9 mouse cellular contexts compared by ENCODE assay signal in the genomic region with DNA sequence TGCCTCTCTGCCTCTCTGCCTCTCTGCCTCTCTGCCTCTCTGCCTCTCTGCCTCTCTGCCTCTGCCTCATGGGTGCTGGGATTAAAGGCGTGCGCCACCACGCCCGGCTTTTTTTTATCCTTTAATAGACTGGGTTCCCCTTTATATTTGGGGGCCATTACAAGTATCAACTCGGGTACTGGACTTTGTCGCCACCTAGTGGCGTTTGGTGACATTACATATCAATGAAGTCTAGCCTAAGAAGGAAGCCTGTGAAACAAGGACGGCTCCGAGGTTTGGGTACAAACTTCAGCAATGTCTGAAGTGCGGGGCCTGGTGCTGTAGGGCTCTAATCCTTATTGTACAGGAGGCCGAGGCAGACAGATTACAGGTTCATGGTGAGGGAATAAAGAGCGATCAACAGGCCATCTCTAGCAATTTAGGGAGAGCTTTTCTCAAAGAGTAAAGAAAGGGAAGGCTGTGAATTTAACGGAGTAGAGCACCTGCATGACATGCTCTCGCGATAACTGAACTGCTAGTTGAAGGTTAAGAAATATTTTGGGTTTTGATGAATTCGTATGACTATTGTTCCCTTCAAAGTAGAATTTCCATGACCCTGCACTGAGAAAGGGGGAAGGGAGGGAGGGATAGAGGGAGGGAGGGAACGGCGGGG. TPM values are rescaled to one million over a fixed set of nuclear protein-coding genes. Genes with fewer than 3 reads are reported as not detected.
DNase-seq lines count a peak whose midpoint lies in the region; ATAC-seq and TF ChIP-seq lines count a peak whose summit lies in the region.
"Had no signal": no experiment of that assay in that cellular context is flagged by ENCODE, and none has a peak within 500 bp of the region (broad histone marks: within the 10 kb centered on the region; RNA-seq: fewer than 3 reads in every experiment).

No protein-coding gene starts in this region.

- peak; percentile 77 for DNase-seq in ES-E14 (ENCODE audit: low read depth, low spot score)
- DNase-seq in heart, postnatal 14 days, result peak; percentile 79 to 87
- DNase-seq in layer of hippocampus, adult 18-20 months (ENCODE audit: low spot score in 2 of 2), result peak; percentile 63 to 93
- peak; percentile 78 for DNase-seq in liver, postnatal 0 days

- TF ChIP-seq POLR2A in testis, adult 2 months (IDR thresholded peaks at IDR 0.05; ENCODE audit: control insufficient read depth, low read depth, low read length), result no peak

- no peaks in the 10 kb centered on the region for H3K9me3 ChIP-seq in ES-E14 (ENCODE audit: control insufficient read depth, insufficient read depth, low read depth, low read length)
- H3K9me3 ChIP-seq in forebrain, embryonic 15.5 days, result no peaks in the 10 kb centered on the region
- H3K9me3 ChIP-seq in liver, postnatal 0 days (ENCODE audit: low read length), result no peaks in the 10 kb centered on the region
- H3K9me3 ChIP-seq in neural tube, embryonic 13.5 days, result no peaks in the 10 kb centered on the region

- no peak overlapping the region for H3K27ac ChIP-seq in ES-E14 (ENCODE audit: insufficient read depth, low read depth, low read length, poor library complexity, severe bottlenecking)
- no peak overlapping the region for H3K27ac ChIP-seq in forebrain, embryonic 15.5 days (replicated peaks)
- H3K27ac ChIP-seq in liver, postnatal 0 days (ENCODE audit: low read depth), result no peak overlapping the region
- H3K27ac ChIP-seq in neural tube, embryonic 13.5 days (replicated peaks), result no peak overlapping the region
- H3K27ac ChIP-seq in testis, adult 2 months (ENCODE audit: control insufficient read depth, insufficient read depth, low read depth, low read length), result no peak overlapping the region
- H3K27ac ChIP-seq: macrophage had no signal

- in situ Hi-C loops in ES-E14 (cut with MboI; ENCODE audit: low sequenced_read_pairs in 2 of 2, unreplicated experiment in 2 of 2), result no loop called here

- H3K4me1 ChIP-seq in ES-E14 (ENCODE audit: control insufficient read depth in 2 of 2, insufficient read depth in 2 of 2, low read length in 2 of 2, poor library complexity in 1 of 2), result peaks cover 0 to 5% of the 10 kb centered on the region in 2 experiments; a peak in 1 of 4 replicates
- H3K4me1 ChIP-seq in forebrain, embryonic 15.5 days, result no peaks in the 10 kb centered on the region
- no peaks in the 10 kb centered on the region for H3K4me1 ChIP-seq in liver, postnatal 0 days (ENCODE audit: insufficient read depth)
- H3K4me1 ChIP-seq in neural tube, embryonic 13.5 days (replicated peaks), result peaks cover 6% of the 10 kb centered on the region
- no peaks in the 10 kb centered on the region for H3K4me1 ChIP-seq in testis, adult 2 months (ENCODE audit: control insufficient read depth, insufficient read depth, low read length)

- ATAC-seq in cerebellum, adult (ENCODE audit: insufficient number of reproducible peaks, low FRiP score, low TSS enrichment), result peak; percentile 86
- peak; percentile 48; the same call in 1 of the 2 replicates for ATAC-seq in forebrain, embryonic 15.5 days (replicated peaks)
- peak; percentile 65 for ATAC-seq in liver, postnatal 0 days
- ATAC-seq in neural tube, embryonic 13.5 days (ENCODE audit: low read depth), result no peak

- H3K27me3 ChIP-seq in forebrain, embryonic 15.5 days, result no peaks in the 10 kb centered on the region
- no peaks in the 10 kb centered on the region for H3K27me3 ChIP-seq in liver, postnatal 0 days (ENCODE audit: insufficient read depth, low read length)
- no peaks in the 10 kb centered on the region for H3K27me3 ChIP-seq in neural tube, embryonic 13.5 days
- H3K27me3 ChIP-seq in testis, adult 2 months (ENCODE audit: control insufficient read depth, insufficient read depth, low read length), result no peaks in the 10 kb centered on the region

- 23% methylated on average over 18 of the region's 18 CpGs for WGBS in forebrain, embryonic 15.5 days
- WGBS in liver, postnatal 0 days (ENCODE audit: insufficient replicate concordance), result 22% methylated on average over 18 of the region's 18 CpGs
- WGBS in neural tube, embryonic 13.5 days, result 27% methylated on average over 18 of the region's 18 CpGs

- intact Hi-C loops in heart, postnatal 14 days (cut with DNase I), result loop anchor here (1.0 to 5.0 kb wide), 2 partner anchors 75 to 79 kb away; no protein-coding TSS in a partner anchor

- no peaks in the 10 kb centered on the region for H3K36me3 ChIP-seq in ES-E14 (ENCODE audit: control insufficient read depth, insufficient read depth, low read length, poor library complexity, severe bottlenecking)
- H3K36me3 ChIP-seq in forebrain, embryonic 15.5 days, result no peaks in the 10 kb centered on the region
- H3K36me3 ChIP-seq in liver, postnatal 0 days (replicated peaks; ENCODE audit: insufficient read depth, low read length), result no peaks in the 10 kb centered on the region
- no peaks in the 10 kb centered on the region for H3K36me3 ChIP-seq in neural tube, embryonic 13.5 days
- no peaks in the 10 kb centered on the region for H3K36me3 ChIP-seq in testis, adult 2 months (ENCODE audit: control insufficient read depth, insufficient read depth, low read length)

- TF ChIP-seq CTCF in liver, postnatal 0 days (IDR thresholded peaks at IDR 0.05; ENCODE audit: low read depth), result peak; percentile 83
- 0 out of 2 replicates have a peak, but pooled peaks have one; percentile 14 for TF ChIP-seq CTCF in testis, adult 2 months (IDR thresholded peaks at IDR 0.05; ENCODE audit: control insufficient read depth, insufficient read depth, insufficient replicate concordance, low read depth, low read length)

- H3K4me3 ChIP-seq in ES-E14 (ENCODE audit: insufficient read depth in 1 of 2, low read depth in 1 of 2, low read length in 2 of 2, poor library complexity in 1 of 2, severe bottlenecking in 1 of 2), result peak overlapping the region in 1 of 2 experiments; percentile 37; a peak in 1 of 4 replicates
- no peak overlapping the region for H3K4me3 ChIP-seq in forebrain, embryonic 15.5 days
- no peak overlapping the region for H3K4me3 ChIP-seq in liver, postnatal 0 days (ENCODE audit: low read depth, low read length)
- no peak overlapping the region for H3K4me3 ChIP-seq in neural tube, embryonic 13.5 days
- H3K4me3 ChIP-seq in testis, adult 2 months (ENCODE audit: control insufficient read depth, low read depth, low read length), result no peak overlapping the region

- no peak for TF ChIP-seq EP300 in liver, postnatal 0 days (IDR thresholded peaks at IDR 0.05; ENCODE audit: low read depth)

- H3K9ac ChIP-seq in ES-E14 (ENCODE audit: insufficient read depth, low read depth, low read length, poor library complexity, severe bottlenecking), result peak overlapping the region; percentile 62; the same call in 1 of the 2 replicates
- H3K9ac ChIP-seq in forebrain, embryonic 15.5 days (replicated peaks), result no peak overlapping the region
- 0 out of 2 replicates have a peak overlapping the region, but pooled peaks have one; percentile 8 for H3K9ac ChIP-seq in liver, postnatal 0 days (replicated peaks)
- H3K9ac ChIP-seq in neural tube, embryonic 13.5 days, result no peak overlapping the region

- H3K4me2 ChIP-seq in forebrain, embryonic 15.5 days (replicated peaks), result peak overlapping the region; percentile 18; the same call in 1 of the 2 replicates
- H3K4me2 ChIP-seq in liver, postnatal 0 days (ENCODE audit: low read depth, low read length), result peak overlapping the region; percentile 49
- peak overlapping the region; percentile 34 for H3K4me2 ChIP-seq in neural tube, embryonic 13.5 days

TF ChIP-seq in ES-E14, 5 proteins besides CTCF, POLR2A, EP300 and RAD21:
- TF ChIP-seq CHD2 (IDR thresholded peaks at IDR 0.05; ENCODE audit: low read depth, low read length) (peak; percentile 91), ZNF384 (IDR thresholded peaks at IDR 0.05; ENCODE audit: low read depth, low read length) (no peak), MAFK (IDR thresholded peaks at IDR 0.05; ENCODE audit: insufficient read depth, low read depth, low read length) (no peak), ZC3H11A (IDR thresholded peaks at IDR 0.05; ENCODE audit: borderline replicate concordance, low read depth, low read length) (peak; percentile 32; the same call in 1 of the 2 replicates), HCFC1 (IDR thresholded peaks at IDR 0.05; ENCODE audit: borderline replicate concordance, insufficient read depth, low read length) (no peak)

RNA-seq across cellular contexts. Expression of a gene that starts 12.2 kb away (rescaled TPM):
- 16.2 and 22.1 TPM in 2 replicates for total RNA-seq in ES-E14 (2012; rRNA removed)
- polyA plus RNA-seq in forebrain, embryonic 15.5 days (2015; fragmentation: Nextera tagmentation; extraction: Ambion mirVana), result 5.7 and 5.8 TPM in 2 replicates
- total RNA-seq in heart, postnatal 14 days (2021), result 10 to 100 TPM; 63.4 to 70.7 TPM
- total RNA-seq in layer of hippocampus, adult 18-20 months (2021), result 10 to 100 TPM; 24.3 to 26.4 TPM
- polyA plus RNA-seq in liver, postnatal 0 days (2015; fragmentation: Nextera tagmentation; extraction: Ambion mirVana), result 7.0 and 7.3 TPM in 2 replicates
- polyA plus RNA-seq in neural tube, embryonic 13.5 days (2015; fragmentation: Nextera tagmentation; extraction: Ambion mirVana), result 9.1 and 10.9 TPM in 2 replicates
- polyA plus RNA-seq in testis, adult 2 months (2012; rRNA removed), result 4.5 and 4.8 TPM in 2 replicates

RNA-seq across cellular contexts. Expression of a gene that starts 17.9 kb away (rescaled TPM):
- total RNA-seq in ES-E14 (2012; rRNA removed), result 12.3 and 25.1 TPM in 2 replicates
- polyA plus RNA-seq in forebrain, embryonic 15.5 days (2015; fragmentation: Nextera tagmentation; extraction: Ambion mirVana), result 2.2 and 3.1 TPM in 2 replicates
- 1 to 10 TPM; 4.2 to 4.4 TPM for total RNA-seq in heart, postnatal 14 days (2021)
- 1 to 10 TPM in 1 of 2 experiments, under 1 TPM in 1; 0.96 to 1.2 TPM for total RNA-seq in layer of hippocampus, adult 18-20 months (2021)
- 7.2 and 8.1 TPM in 2 replicates for polyA plus RNA-seq in liver, postnatal 0 days (2015; fragmentation: Nextera tagmentation; extraction: Ambion mirVana)
- polyA plus RNA-seq in neural tube, embryonic 13.5 days (2015; fragmentation: Nextera tagmentation; extraction: Ambion mirVana), result 11.3 and 14.4 TPM in 2 replicates
- 26.1 and 29.6 TPM in 2 replicates for polyA plus RNA-seq in testis, adult 2 months (2012; rRNA removed)

RNA-seq across cellular contexts. Expression of a gene that starts 40.3 kb away (rescaled TPM):
- 0.53 TPM in 1 of 2 replicates, not detected in the other for total RNA-seq in ES-E14 (2012; rRNA removed)
- 0.14 TPM in 1 of 2 replicates, not detected in the other for polyA plus RNA-seq in forebrain, embryonic 15.5 days (2015; fragmentation: Nextera tagmentation; extraction: Ambion mirVana)
- total RNA-seq in heart, postnatal 14 days (2021), result not detected
- not detected for total RNA-seq in layer of hippocampus, adult 18-20 months (2021)
- polyA plus RNA-seq in liver, postnatal 0 days (2015; fragmentation: Nextera tagmentation; extraction: Ambion mirVana), result 258 and 381 TPM in 2 replicates
- polyA plus RNA-seq in neural tube, embryonic 13.5 days (2015; fragmentation: Nextera tagmentation; extraction: Ambion mirVana), result not detected in 2 replicates
- 0.07 and 64.1 TPM in 2 replicates for polyA plus RNA-seq in testis, adult 2 months (2012; rRNA removed)
- polyA plus RNA-seq: macrophage had no signal

RNA-seq across cellular contexts. Expression of a gene that starts 54.5 kb away (rescaled TPM):
- total RNA-seq in ES-E14 (2012; rRNA removed), result 321 and 431 TPM in 2 replicates
- polyA plus RNA-seq in forebrain, embryonic 15.5 days (2015; fragmentation: Nextera tagmentation; extraction: Ambion mirVana), result 92.2 and 96.9 TPM in 2 replicates
- 100 to 1,000 TPM; 221 to 256 TPM for total RNA-seq in heart, postnatal 14 days (2021)
- total RNA-seq in layer of hippocampus, adult 18-20 months (2021), result 10 to 100 TPM; 42.6 to 43.3 TPM
- polyA plus RNA-seq in liver, postnatal 0 days (2015; fragmentation: Nextera tagmentation; extraction: Ambion mirVana), result 31.6 and 32.8 TPM in 2 replicates
- 103 and 109 TPM in 2 replicates for polyA plus RNA-seq in neural tube, embryonic 13.5 days (2015; fragmentation: Nextera tagmentation; extraction: Ambion mirVana)
- polyA plus RNA-seq in testis, adult 2 months (2012; rRNA removed), result 233 and 258 TPM in 2 replicates

Comparison
In these comparisons a context has a peak if more than half of its experiments do, and no peak if none do; other contexts are left out.
1. H3K9ac ChIP-seq: peak in ES-E14 (single experiment) and liver, postnatal 0 days (single experiment); none in forebrain, embryonic 15.5 days (single experiment) and neural tube, embryonic 13.5 days (single experiment).
2. Peak in every context shown above with its lines, with median percentiles within 50 percentile points of each other: DNase-seq and H3K4me2 ChIP-seq.